Mouse (Mus musculus) kidney, adult 2 months (tissue): ENCODE data around the gene Klhdc4. TPM values are rescaled to one million over a fixed set of nuclear protein-coding genes. Genes with fewer than 3 reads are reported as not detected.
A peak's percentile ranks its signal among the peaks of the same experiment; 100 is the strongest.

Source experiments
- DNase-seq: peaks from one replicate; pipeline ENCODE4 v3.0.0; 2021
- H3K27ac ChIP-seq: fragments of 200-500 bp; 2 replicates; pipeline ENCODE4 v1.5.1; 2012; ENCODE audit warnings: low read depth, low read length, control low read depth, inconsistent platforms; ENCODE audit not compliant: insufficient read depth
- H3K27me3 ChIP-seq: fragments of 200-500 bp; replicated peaks from 2 replicates; pipeline ENCODE4 v1.6.1; 2012; ENCODE audit warnings: mild to moderate bottlenecking, moderate library complexity, low read length, inconsistent platforms; ENCODE audit not compliant: control insufficient read depth, insufficient read depth
- H3K36me3 ChIP-seq: fragments of 200-500 bp; 2 replicates; pipeline ENCODE4 v1.6.1; 2012; ENCODE audit warnings: mild to moderate bottlenecking, moderate library complexity, low read length, inconsistent platforms; ENCODE audit not compliant: control insufficient read depth, insufficient read depth
- H3K4me1 ChIP-seq: fragments of 200-500 bp; 2 replicates; pipeline ENCODE4 v1.6.1; 2011; ENCODE audit warnings: low read length; ENCODE audit not compliant: control insufficient read depth, insufficient read depth
- H3K4me3 ChIP-seq: fragments of 200-500 bp; 2 replicates; pipeline ENCODE4 v1.5.1; 2011; ENCODE audit warnings: mild to moderate bottlenecking, low read depth, low read length, control low read depth; ENCODE audit not compliant: insufficient read depth
- CTCF ChIP-seq: fragments of 200-500 bp; conservative IDR thresholded peaks from 2 replicates; pipeline ENCODE4 v1.5.1; 2011; ENCODE audit warnings: low read depth, mild to moderate bottlenecking, control low read depth, low read length, moderate library complexity, mixed read lengths; ENCODE audit not compliant: insufficient read depth, insufficient read length
- POLR2A ChIP-seq: fragments of 200-500 bp; IDR thresholded peaks from one replicate; pipeline ENCODE4 v1.6.1; 2011; ENCODE audit warnings: low read depth, low read length, control low read depth
- WGBS: fragments of 180-500 bp; shearing (Covaris S2); methylation state at CpG from one replicate; pipeline ENCODE4 v1.1.7; 2018; 5-methylcytosine and 5-hydroxymethylcytosine counted together
- polyA plus RNA-seq: library from polyadenylated mRNA; depleted of rRNA; stranded (reverse); fragments of >200 nt; gene quantifications from 2 replicates; pipeline ENCODE4 v1.2.3, GENCODE M21; 2012; rRNA removed

Klhdc4 gene
- polyA plus RNA-seq = 14.6 and 16.4 TPM in 2 replicates

DNA sequence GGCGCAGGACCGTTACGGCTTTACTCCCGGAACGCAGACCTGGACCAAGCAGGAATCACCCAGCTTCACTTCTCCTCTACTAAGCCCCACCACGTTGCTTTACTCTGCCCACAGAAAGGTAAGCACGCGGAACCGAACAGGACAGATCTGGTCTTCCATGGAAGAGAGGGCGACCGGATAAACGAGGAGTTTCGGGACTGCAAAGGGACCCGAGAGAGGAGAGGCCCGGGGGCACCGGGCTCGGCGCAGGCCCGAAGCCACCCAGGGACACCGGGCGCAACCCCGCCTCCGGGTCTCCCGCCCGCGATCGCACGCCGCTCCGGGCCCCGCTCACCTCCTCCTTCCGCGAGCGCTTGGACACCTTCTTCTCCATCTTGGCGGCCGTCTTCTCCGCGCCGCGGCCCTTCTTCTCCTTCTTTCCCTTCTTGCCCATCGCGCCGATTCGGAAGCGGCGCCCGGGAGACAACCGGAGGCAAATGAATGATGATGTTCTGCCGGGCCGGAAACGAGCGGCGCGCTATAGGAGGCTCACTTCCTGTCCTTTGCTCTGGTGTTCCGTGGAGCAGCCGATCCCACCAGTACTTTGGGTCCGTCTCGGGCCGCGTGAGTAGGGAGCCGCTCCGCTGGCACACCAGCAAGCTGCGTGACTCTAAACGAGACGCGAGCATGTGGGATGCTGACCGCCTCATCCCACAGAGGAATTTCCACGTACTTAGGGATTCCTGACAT, at the start of gene Klhdc4:
Gene Klhdc4, minus strand, starts transcription at position 522 of the 729 bp plus-strand sequence.
- TF ChIP-seq POLR2A = no peak
- TF ChIP-seq CTCF = no peak
- peak; percentile 91 for DNase-seq
- WGBS = 1% methylated on average over 66 of the region's 68 CpGs
- H3K27ac ChIP-seq = peak within 1 kb of the TSS; percentile 48
- peaks cover 10% of the 10 kb centered on the region; the same call in 1 of the 2 replicates for H3K4me1 ChIP-seq
- H3K4me3 ChIP-seq = peak within 1 kb of the TSS; percentile 63
- no peaks in the 10 kb centered on the region for H3K27me3 ChIP-seq
- H3K36me3 ChIP-seq = no peaks in the 10 kb centered on the region

DNA sequence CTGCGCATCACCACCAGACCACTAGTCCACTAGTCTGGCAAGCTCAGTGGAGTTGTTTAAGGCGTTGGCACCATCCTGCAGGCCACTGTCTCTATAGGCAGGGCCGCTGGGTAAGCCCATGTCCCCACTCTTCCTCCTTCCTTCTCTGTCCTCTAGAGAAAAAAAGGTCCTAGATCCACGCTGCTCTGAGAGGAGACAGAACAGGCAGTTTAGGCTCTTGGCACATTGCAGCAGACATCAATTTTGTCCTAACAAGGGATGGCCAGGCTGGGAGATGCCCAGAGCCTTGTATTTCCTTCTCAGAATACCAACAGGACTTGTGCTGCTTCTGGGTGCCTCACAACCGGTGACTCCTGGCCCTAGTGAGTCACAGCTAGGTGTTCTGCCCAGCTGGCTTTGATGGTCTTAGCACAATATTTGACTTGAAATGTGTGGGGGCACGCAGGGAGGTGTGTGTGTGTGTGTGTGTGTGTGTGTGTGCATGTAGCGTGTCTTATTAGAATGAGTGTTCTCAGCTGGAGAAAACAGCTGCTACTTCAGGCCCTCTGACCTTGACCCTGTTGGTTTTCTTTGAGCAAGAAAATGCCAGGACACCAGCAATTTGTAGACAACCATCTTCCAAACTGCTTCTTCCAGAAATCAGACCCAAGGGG, 48.6 kb upstream of the Klhdc4 start:
- no peaks in the 10 kb centered on the region for H3K4me1 ChIP-seq
- H3K27ac ChIP-seq = no peak overlapping the region
- no peak for TF ChIP-seq CTCF
- H3K4me3 ChIP-seq = no peak overlapping the region
- 71% methylated on average over 7 of the region's 7 CpGs for WGBS
- no peaks in the 10 kb centered on the region for H3K27me3 ChIP-seq
- DNase-seq = no peak
- H3K36me3 ChIP-seq = no peaks in the 10 kb centered on the region

DNA sequence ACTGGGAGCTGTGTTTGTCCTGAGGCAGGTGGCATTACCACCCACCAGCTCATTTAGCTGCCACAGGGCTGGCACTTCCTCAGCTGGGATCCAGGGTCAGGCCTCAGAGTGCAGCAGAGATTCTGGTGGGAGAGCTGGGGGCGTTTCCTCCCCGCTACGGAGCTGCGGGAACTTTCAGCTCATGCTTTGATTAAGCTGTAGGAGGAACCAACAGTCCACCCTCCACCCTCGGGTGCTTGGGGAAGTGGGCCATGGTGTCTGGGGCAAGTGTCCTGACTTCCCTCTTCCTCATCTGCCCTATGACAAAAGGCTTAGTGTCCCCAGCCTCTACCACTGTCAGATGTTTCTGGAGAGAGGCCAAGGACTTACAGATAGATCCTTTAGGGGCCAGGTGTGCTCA, 47.8 kb upstream of the Klhdc4 start:
- WGBS = 54% methylated on average over 5 of the region's 5 CpGs
- Histone ChIP-seq H3K4me3 (no peak overlapping the region), H3K27me3 (no peaks in the 10 kb centered on the region), H3K4me1 (no peaks in the 10 kb centered on the region), H3K36me3 (no peaks in the 10 kb centered on the region), H3K27ac (no peak overlapping the region)
- DNase-seq = no peak
- TF ChIP-seq CTCF (no peak), POLR2A (no peak)

DNA sequence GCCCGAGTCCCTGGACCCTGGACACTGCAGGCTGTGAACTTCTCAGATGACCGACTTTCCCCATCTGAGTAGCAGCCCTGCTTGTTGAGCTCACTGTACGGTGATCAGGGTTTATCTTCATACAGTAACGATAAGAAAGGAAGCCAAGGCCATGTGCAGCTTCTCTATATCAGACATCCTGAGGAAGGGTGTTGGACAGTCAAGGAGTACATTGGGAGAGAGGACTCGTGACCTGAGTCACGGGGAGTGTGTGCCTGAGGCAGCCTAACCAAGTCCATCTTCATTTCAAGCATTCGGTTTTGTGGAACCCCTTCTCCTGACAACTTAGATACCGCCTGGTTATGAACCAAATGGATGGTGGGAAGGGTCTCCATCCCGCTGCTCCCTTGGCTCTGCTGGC, 46.1 kb upstream of the Klhdc4 start:
- no peak for TF ChIP-seq POLR2A
- no peak for TF ChIP-seq CTCF
- Histone ChIP-seq H3K27me3 (no peaks in the 10 kb centered on the region), H3K4me3 (no peak overlapping the region), H3K27ac (no peak overlapping the region), H3K36me3 (no peaks in the 10 kb centered on the region), H3K4me1 (no peaks in the 10 kb centered on the region)
- DNase-seq = no peak
- WGBS = 63% methylated on average over 9 of the region's 9 CpGs

DNA sequence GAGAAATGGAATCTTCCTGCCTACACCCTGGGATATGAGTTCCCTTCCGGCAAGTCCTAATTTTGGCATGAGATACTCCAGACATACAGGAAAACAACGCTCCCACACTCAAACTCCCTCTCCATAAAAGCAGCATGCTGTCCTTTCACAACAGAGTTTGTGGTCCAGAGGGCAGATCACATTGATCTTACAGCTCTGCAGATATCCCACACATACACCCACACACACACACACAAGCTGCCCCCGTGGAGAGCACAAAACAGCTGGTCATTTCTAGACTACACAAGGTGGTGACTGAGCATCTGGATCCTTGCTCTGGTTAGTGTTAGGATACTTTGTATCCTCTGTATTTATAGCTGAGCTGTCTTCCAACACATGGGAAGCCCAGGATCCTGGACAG, 45.7 kb upstream of the Klhdc4 start:
- Histone ChIP-seq H3K27ac (no peak overlapping the region), H3K36me3 (no peaks in the 10 kb centered on the region), H3K27me3 (no peaks in the 10 kb centered on the region), H3K4me3 (no peak overlapping the region), H3K4me1 (no peaks in the 10 kb centered on the region)
- no peak for DNase-seq
- WGBS = 51% methylated on average over 3 of the region's 3 CpGs
- TF ChIP-seq POLR2A (no peak), CTCF (no peak)

DNA sequence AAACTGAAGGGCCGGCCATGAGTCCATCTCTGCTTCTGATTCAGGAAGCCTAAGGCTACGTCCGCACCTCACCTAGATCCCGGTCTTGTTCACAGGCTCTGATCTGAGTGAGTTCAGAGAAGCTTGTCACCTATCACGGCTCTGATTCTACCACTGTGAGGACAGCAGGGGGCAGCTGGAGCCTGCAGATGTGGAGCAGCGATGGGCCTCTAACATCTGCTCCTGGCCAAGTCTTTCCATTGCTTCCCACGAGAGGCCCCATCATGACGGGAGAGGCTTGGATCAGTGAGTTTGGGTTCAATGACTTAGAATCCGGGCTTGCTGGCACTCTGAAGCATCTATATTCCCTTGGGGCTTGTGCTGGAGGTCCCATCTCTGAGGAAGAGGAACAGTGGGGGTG, 44.7 kb upstream of the Klhdc4 start:
- TF ChIP-seq CTCF (peak; percentile 92), POLR2A (no peak)
- H3K36me3 ChIP-seq = no peaks in the 10 kb centered on the region
- H3K27ac ChIP-seq = no peak overlapping the region
- H3K27me3 ChIP-seq = no peaks in the 10 kb centered on the region
- WGBS = 38% methylated on average over 9 of the region's 9 CpGs
- H3K4me1 ChIP-seq = no peaks in the 10 kb centered on the region
- peak; percentile 72 for DNase-seq
- H3K4me3 ChIP-seq = no peak overlapping the region

DNA sequence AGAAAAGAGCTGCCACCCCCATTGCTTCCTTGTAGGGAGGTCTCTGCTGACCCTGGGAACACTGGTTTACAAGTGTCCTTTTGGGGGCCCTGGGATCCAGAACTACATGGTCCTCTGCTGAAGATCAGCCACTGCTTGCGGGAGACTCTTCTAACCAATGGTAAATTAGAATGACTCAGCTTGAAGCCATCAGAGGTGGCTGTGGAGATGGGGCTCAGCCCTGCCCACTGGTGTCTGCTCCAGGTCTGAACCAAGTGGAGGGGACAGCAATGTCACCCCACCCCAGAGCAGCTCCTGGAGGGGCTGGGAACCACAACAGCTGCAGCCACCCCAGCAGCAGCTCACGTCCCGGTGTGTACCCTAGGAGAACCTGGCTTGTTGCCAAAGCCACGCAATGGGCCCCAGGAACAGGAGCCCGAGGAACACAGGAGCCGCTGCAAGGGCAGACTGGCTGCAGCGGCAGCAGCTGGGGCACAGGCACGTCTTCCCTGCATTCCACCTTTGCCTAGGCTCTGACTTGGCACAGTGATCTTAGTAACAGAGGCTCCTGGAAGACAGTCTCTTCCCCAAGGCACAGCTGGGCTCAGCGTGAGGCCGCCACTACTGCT, 42.6 kb upstream of the Klhdc4 start:
- Histone ChIP-seq H3K27me3 (no peaks in the 10 kb centered on the region), H3K27ac (no peak overlapping the region), H3K36me3 (no peaks in the 10 kb centered on the region), H3K4me3 (no peak overlapping the region), H3K4me1 (no peaks in the 10 kb centered on the region)
- no peak for DNase-seq
- TF ChIP-seq POLR2A (no peak), CTCF (no peak)
- WGBS = 30% methylated on average over 10 of the region's 10 CpGs
